Mouse (Mus musculus) left cerebral cortex, adult 11 months (tissue): Measurements from ENCODE around the gene Gm3448.
"Not testable (repeated sequence)": the region's sequence is repeated elsewhere in the genome, so short reads cannot be mapped to it uniquely, and the experiment has no call there.

Experiments
- DNase-seq: peaks from one replicate; pipeline ENCODE4 v3.0.0; 2022; ENCODE audit warnings: low spot score

Gene Gm3448

DNA sequence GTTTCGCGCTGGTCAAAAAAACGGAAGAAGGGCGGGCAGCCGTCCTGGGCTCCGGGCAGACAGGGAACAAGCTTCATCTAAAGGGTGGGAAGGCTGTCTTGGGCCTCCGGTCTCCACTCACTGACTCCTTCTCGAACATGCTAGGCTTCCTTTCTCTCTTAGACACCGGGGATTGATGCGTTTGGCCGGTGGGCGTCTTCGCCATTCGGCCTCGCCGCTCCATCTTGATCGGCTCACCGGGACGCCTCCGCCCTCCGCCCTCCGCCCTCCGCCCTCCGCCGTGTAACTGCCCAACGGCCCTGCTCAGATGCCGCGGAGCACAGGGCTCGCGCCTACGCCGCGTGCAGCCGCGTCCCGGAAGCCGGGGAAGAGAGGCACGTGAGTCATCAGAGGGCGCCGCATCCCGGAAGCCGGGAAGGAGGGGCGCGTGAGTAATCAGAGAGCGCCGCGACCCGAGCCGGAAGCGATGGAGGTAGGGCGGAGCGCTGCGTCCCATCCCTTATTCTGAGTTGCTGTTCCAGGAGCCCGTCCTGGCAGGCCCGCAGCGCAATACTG lies at the start of gene Gm3448, which contains the start of the genes Ermard and Tcte3:
TSS of gene Gm3448 (minus strand) at position 363 of the 555 bp plus-strand sequence.
TSS of gene Ermard (plus strand) at position 34 of the 555 bp plus-strand sequence.
TSS of gene Tcte3 (minus strand) at position 314 of the 555 bp plus-strand sequence.
- not testable (repeated sequence) for DNase-seq

DNA sequence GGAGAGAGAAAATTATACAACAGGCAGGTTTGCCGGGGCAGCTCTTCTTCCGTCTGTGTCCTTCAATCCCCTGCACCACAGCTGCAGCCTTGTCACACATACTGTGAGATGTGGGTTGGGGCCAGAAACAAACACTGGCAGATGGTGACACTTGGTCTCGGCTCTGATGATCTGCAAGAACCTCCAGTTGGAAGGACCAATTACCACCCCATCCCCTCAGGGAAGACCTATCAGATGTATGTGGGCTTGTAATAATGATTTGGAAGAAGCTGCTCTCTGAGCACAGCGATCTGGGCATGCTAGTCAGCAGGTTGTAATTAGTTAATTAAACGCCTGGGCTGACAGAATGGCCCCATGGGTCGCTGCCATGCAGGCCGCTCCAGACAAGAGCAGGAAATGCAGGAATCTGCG lies 47.3 kb upstream of the Gm3448 start:
- no peak for DNase-seq

DNA sequence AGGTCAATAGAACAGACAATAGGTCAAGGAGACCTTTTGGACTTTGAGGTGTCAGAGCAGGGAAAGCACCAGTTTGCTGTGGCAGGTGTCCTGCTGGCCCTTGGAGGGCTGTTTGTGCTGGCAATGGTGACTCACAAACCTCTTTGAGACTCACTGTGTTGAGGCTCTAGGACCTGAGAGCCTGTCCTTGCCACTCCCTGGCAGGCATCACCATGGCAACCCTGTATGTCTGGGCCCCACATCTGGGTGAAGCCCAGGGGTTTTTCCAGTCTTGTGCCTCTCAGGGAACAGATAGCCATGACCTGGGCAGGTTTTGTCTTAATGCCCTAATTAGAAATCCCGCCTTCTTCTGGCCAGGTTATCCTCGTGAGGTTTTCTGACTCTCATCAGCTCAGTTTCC lies 46.8 kb upstream of the Gm3448 start:
- no peak for DNase-seq

DNA sequence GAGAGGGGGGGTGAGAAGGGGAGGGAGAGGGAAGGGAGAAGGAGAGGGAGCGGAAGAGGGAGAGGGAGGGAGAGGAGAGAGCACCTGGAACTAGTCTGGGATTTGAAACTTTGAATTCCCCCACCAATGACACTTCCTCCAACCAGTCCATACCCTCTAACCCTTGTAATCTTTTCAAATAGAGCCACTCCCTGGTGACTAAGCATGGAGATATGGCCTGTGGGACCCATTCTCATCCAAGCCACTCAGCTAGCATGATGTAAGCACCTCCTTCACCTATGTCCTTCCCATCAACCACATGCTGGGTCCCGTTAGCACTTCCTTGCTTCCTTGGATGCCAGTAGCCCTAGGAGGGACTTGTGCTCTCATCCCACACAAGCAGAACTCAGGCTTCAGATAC lies 43.7 kb upstream of the Gm3448 start:
- no peak for DNase-seq

DNA sequence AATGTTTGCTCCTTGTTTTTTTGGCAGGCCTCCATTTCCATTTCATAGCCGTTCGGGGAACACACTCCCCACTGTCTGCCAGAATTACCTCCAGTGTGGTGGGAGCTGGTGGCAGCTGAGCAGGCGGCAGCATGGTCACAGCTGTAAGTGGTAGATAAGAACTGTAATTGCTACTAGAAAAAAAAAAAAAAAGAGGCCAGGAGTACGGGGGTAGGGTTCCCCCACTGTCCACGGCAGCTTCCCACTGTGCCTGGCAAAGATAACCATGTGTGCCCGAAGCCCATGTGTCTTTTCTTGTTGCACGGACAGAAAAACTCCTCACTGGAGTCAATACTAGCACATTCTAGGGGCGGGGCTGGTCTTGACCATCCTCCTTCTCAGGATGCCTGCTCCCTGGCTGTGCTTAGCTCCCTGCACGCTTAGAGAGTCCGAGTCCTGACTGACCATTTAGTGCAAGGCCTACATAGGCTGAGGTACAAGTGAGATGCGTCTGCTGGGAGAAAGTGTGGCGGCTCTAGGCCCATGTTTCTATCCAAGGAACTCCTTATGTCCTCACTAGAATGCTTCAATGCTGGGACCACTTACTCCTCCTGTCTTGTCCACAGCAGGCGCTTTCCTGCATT lies 43.0 kb upstream of the Gm3448 start:
- DNase-seq, result no peak

DNA sequence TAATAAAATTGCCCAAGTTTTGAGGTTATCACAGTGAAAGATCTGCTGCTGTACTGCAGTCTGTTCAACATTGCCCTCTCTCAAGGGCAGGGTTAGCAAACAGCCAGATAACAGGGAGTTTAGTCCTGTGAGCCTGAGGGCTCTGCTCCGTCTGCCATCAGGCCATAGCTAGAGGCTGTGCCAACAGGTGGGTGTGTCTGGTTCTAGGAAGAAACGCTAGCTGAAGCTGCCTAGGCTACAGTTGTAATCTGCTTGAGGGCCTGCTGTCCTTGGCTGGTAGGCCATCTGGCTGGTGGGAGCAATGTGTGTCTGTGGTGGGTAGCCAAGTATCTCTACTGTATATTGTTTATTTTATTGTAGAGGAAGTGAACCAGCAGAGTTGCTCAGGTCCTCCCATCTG lies 36.2 kb upstream of the Gm3448 start:
- no peak for DNase-seq

DNA sequence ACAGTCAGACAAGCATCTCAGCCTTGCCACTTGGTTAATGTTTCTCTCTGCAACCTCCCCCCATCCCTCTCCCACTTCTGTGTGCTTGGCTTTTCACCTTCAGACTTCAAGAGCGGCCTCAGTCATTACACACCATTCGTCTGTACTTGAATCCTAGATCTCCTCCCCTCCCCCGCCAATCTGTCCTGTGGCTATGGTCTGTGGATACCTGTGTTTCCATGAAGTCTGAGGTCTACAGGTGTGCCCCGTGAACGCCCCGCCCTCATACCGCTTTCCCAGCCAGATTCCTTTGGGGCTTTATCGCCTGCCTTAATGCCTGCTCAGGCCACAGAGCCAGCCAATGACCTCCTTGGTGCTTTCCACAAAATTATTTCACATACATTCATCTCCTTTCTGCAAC lies 33.7 kb upstream of the Gm3448 start:
- DNase-seq, result no peak

DNA sequence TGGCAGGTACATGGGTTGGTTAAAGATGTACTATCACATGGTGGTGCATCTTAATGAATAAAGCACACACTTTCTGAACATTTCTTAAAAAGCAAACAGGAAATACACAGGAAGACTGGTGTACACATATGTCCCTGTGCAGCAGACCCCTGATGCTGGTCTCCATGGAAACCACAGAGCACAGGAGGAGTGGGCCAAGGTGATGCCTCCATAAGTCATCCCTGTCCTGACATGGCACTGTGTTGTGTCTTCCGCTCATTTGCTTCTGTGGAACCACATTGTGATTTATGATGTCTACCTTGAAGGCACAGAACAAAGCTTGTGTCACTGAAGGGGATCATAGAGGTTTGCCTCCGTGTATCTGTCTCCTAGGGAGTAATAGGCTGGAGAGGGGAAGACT lies 30.9 kb upstream of the Gm3448 start:
- no peak for DNase-seq

DNA sequence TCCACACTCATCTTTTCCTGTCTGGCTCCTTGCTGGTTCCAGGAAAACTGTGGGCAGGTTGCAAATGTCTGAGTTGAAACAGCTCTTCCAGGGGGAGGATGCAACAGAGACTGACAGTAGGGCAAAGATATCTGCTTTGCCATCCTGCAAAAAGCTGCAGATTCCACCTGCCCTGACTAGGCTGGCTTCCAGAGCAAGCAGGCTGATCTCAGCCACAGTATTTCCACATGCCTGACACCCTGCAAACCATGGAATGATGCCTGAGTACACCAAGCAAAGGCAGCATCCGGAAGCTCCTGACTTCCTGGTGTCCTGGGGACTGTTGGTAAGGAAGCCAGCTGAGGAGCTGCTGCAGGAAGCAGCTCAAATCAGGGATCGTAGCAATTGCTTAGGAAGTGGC lies 27.8 kb upstream of the Gm3448 start:
- no peak for DNase-seq

DNA sequence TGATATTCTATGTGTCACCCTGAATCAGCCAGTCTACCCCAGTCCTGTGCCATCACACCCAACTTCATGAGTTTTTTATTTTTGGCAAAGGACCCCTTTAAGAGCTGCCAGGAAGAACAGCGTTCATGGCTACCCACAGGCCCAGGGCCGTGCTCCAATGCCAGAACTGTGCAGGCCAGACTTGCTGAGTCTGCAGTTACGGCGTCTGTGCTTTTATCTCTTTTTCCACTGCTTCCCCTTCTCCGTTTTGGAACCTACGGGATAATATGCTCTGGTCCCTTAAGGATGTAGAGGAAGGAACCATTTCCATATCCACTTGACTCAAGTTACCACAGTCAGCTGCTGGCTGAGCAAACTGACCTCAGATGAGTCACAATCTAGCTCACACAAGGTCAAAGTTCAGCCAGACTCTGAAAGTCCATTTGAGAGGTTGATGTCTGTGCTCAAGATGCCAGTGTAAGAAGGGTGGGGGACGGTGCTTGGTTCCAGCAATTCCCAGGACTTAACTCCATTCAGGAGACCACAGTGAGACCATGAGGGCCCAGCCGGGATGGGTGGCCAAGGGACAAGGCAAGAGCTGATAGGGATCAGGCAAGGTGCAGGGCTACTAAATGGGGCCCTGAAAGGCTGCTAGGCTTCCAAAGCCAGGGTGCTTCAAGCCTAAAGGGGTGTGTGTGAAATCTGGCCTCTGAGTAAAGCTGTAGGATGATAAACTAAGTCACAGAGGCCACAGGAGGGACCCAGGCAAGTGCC lies 26.9 kb upstream of the Gm3448 start:
- no peak for DNase-seq

DNA sequence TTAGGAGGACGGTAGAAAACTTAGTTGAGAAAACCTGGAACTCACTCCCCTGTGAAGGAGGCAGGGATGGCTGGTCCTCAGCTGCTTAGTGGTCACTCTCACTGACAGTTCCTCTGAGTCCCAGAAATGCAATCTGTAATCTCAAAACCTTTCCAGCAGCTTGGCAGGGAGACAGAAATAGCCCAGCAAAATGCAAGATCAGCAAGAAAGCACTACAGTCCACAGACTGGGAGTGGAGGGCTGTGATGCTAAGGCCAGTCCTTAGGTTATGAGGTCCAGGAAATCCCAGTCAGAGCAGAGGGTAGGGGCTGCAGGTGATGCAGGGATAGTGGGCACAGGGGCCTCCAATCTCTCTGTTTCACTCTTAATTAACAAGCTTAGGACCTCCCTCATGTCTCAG lies 25.6 kb upstream of the Gm3448 start:
- DNase-seq, result no peak

DNA sequence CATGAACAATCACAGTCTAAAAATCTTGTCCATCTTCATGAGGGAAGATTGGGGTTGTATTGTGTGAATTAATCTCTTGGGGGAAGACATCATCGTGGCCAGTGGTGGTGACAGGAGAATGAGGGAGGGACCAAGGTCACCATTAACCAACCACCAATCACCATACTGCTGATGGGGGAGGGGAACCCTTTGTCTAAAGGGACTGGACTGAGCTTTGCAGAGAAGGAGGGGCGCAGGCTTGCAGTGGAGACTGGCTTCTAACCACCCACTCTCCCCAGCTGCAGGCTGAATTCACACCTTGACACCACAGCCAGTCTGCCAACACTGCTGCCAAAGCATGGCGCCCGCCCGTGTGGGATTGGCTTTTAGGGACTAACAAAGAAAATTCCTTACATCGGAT lies 24.7 kb upstream of the Gm3448 start:
- DNase-seq, result no peak

DNA sequence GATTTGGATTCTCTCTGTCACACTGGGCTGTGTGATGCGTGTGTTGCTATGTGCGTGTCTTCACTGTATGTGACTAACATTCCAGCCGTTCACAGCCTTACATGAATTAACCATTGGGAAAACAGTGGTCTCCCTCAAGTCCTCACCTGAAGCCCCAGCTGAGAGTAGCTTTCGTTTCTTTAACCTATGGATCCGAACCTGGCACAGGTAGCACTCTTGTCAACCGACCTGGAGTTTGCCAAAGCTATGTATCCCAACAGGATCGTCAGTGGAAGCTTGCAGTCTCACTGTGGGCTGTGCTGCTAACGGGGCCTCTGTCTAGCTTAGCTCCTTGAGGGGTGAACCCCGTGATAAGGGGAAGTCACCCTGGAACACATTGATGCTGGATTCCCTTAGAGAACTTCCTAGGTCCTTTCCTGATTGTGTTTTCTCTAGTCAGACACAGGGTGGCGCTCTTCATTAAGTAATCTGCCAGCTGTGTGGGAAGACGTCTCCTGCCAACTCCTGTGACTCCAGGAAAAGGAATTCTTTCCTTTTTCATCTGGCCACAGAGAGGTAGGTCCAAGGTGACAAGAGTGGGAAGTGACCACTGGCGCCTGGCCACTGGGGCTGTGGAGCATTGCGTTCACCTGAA lies 24.2 kb upstream of the Gm3448 start:
- DNase-seq, result no peak

DNA sequence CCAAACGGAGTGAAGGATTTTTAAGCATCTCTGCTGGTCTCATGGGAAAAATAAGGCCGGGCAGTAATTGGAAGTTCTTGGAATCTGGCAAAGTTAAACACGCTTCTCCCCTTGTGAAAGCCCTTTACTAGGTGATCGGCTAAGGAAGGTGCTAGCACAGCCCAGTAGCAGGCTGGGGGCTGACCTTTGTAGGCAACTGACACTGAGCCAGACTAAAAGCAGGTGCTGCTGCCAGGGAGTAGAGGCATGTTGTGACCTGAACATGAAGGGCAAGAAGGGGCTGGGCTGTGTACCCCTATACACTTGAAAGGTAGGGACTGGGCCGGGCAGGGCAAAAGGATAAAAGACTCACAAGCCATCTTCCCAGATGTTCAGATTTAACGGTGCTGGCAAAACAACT lies 19.0 kb upstream of the Gm3448 start:
- DNase-seq, result no peak

DNA sequence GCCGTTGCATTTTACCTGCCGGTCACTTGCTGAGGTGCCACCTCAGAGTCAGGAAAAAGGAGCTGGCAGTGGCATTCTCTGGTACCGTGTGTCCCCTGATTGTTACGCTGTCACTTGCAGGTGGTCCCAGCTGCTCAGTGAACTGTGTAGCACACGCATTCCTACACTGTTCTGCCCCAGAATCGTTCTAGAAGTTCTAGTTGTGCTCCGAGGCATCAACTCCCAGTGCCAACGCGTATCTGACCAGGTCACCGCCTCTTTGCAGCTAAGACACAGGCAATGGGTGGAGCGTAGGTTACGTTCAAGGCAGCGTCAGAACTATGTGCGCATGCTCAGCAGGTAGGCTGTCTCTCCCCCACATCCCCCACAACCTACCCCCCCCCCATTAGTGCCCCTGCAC lies 18.3 kb upstream of the Gm3448 start:
- DNase-seq, result no peak

DNA sequence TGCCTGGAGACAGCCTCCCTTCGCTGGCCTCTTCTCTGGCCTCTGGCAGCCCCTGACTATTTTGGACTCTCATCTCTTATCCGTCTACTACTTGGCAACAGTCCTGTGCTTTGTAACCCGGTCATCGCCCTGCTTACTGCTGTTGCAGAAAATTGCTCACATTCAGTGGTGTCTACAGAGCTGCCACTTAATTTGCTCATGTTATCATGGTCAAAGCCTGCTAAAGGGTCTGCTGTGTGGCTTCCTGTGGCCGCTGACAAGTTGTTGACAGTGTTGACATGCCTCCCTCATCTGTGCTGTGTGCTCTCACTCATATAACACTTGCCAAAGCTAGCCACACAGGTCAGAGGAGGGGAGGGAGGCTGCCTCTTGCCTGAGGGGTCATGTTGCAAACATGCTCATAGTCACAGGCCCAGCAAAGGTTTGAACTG lies 16.8 kb upstream of the Gm3448 start:
- no peak for DNase-seq

DNA sequence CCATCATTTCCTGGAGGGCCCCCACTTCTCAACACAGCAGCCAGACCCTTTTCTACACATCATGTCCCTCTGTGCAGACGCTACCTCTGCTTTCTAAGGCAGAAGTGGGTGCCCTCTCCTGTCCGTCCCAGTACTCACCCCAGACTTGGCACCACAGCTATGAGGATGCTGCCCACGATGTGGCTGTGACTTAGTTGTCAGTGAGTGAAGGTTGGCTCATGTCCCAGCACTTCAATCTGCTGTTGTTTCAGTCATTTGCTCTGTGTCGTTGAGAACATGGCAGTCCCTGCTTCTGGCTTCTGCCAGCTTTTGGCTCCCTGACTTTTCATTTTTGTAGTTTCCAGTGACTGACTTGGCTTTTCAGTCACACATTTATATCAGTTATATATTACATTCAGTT lies 14.6 kb upstream of the Gm3448 start:
- DNase-seq, result no peak

DNA sequence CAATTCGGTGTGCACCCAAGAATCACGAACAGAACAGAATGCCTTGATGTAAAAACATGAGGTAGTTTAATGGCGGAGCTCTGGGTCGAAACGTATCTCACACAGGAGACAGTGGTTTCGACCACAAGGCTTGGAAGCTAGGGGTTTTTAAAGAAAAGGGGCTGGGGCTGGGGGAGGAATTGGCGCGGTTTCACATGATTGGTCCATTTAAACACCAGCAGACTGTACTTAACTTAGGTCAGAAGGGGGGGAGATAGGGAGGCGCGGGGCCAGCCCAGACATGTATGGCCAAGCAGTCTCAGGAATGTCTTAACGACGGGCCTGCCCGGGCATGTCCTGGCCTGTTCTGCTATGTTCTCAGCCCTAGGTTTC lies 12.5 kb upstream of the Gm3448 start:
- DNase-seq, result not testable (repeated sequence)

DNA sequence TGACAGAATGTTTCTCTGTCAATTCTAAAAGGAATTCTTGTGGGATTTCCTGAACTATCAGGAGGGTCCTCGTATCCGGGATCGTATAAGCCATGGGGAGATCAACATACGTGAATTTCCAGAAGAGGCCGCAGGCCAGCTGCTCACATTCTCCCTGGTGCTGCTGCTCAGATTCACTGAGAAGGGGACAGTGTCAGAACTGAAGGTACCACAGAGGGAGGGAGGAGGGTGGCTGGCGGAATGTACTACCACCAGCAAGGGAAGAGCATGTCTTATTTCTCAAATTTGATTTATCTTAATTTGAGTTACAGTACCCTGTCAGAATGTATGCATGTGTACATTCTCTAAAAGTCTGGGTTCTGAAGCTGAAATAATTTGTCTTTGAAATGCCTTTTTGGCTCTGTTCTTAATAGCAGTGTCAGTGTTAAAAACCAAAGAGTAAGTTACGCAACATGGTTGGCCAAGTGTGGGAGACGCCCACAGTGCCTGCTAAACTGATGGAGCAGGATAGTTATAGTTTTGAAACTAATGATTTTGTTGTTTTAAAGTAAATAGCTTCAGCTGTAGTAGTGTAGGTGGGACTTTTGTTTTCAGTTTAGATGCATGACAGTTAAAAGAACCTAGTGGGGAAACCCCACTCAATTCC lies 12.0 kb upstream of the Gm3448 start:
- not testable (repeated sequence) for DNase-seq

DNA sequence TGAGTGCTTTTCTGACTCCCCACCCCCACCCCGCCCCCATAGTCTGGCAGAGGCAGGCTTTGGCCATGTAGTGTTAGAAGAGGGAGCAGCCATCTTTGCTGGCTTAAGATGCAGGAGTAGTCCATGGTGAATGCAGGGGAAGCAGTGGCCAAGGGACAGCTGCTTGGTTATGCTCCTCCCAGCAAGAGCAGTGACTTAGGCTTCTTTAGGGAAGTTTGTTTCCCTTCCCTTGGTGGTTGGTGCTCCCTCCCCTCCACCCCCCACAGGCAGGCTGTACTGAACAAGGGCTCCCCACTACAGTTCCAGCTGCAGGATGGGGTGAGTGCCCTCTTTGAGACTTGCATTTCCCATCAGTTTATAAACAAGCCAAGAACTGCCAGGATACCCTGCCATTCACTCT lies 11.4 kb upstream of the Gm3448 start:
- DNase-seq, result not testable (repeated sequence)

DNA sequence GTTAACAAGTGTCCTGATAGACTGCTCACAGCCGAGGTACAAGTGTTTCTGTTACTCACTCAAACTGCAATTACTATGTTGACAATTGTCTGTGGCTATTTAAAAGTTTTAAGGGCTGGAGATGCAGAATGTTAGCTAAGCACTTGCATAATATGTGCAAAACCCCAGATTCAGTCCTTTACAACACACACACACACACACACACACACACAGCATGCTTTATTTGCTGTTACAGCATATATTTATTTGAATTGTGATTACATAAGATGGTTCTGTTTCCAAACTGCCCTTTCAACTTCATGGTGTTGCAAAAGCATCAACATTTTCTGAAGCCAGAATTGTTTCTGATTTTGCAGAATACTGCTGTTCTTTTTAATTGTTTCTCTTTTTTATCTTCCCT lies 9.0 kb upstream of the Gm3448 start:
- DNase-seq, result not testable (repeated sequence)

DNA sequence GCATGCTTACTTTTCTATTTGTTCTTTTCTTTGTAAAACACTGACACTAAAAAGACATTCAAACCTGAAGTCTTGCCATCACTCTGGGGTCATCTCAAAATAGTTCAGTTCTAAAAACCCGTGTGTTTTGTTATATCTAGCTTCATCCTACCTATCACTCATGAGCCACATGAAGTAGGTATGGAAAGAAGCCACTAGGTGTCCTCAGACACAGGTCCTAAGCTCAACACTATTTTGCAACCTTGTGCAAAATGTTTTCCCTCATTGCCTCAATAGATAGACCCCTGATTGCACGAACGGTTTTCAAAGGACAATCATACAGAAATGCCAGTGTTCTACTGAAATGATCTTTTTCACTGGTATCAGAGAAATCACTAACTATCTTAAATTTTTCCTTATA lies 882 bp downstream of the Gm3448 start:
- DNase-seq, result not testable (repeated sequence)
